Comparison of ENCODE assay signal across 30 mouse cellular contexts in genomic region chr19:3467574-3467973, GRCm38 (mm10). TPM values are rescaled to one million over a fixed set of nuclear protein-coding genes. Genes with fewer than 3 reads are reported as not detected.
"Had no signal": no experiment of that assay in that cellular context is flagged by ENCODE, and none has a peak within 500 bp of the region (broad histone marks: within the 10 kb centered on the region; RNA-seq: fewer than 3 reads in every experiment).

No protein-coding gene starts in this region.

- H3K27me3 ChIP-seq: heart, embryonic 12.5 days; hindbrain, embryonic 12.5 days; intestine, embryonic 15.5 days; limb, embryonic 13.5 days; limb, embryonic 15.5 days; liver, embryonic 12.5 days had no signal

- H3K9me3 ChIP-seq: heart, embryonic 10.5 days; heart, embryonic 12.5 days; hindbrain, embryonic 10.5 days; hindbrain, embryonic 12.5 days; intestine, embryonic 15.5 days; limb, embryonic 13.5 days; limb, embryonic 15.5 days; liver, embryonic 12.5 days had no signal

- ATAC-seq: hindbrain, embryonic 16.5 days; inflammation-experienced regulatory T-cells, adult 6 months; intestine, embryonic 15.5 days; intestine, postnatal 0 days; liver, embryonic 12.5 days had no signal

- H3K27ac ChIP-seq: heart, embryonic 10.5 days; hindbrain, embryonic 10.5 days; hindbrain, embryonic 12.5 days; hindbrain, embryonic 14.5 days; intestine, embryonic 15.5 days; limb, embryonic 13.5 days; limb, embryonic 15.5 days; liver, embryonic 12.5 days; liver, embryonic 14.5 days had no signal

- H3K4me3 ChIP-seq: heart, embryonic 10.5 days; heart, embryonic 12.5 days; hindbrain, embryonic 10.5 days; hindbrain, embryonic 12.5 days; intestine, embryonic 15.5 days; limb, embryonic 13.5 days; limb, embryonic 15.5 days; liver, embryonic 12.5 days had no signal

- H3K4me1 ChIP-seq: heart, embryonic 10.5 days; heart, embryonic 12.5 days; hindbrain, embryonic 10.5 days; hindbrain, embryonic 12.5 days; intestine, embryonic 15.5 days; limb, embryonic 13.5 days; limb, embryonic 15.5 days; liver, embryonic 12.5 days had no signal

- H3K9ac ChIP-seq: heart, embryonic 12.5 days; hindbrain, embryonic 12.5 days; hindbrain, embryonic 14.5 days; intestine, embryonic 15.5 days; limb, embryonic 13.5 days; limb, embryonic 15.5 days; liver, embryonic 12.5 days; liver, embryonic 14.5 days had no signal

- H3K4me2 ChIP-seq: heart, embryonic 12.5 days; hindbrain, embryonic 12.5 days; hindbrain, embryonic 14.5 days; intestine, embryonic 15.5 days; limb, embryonic 13.5 days; limb, embryonic 15.5 days; liver, embryonic 12.5 days had no signal

- DNase-seq: gastrocnemius, postnatal 14 days; gastrocnemius, postnatal 36 days; heart, adult 18-20 months; heart, postnatal 10 days; heart, postnatal 4 days; kidney, adult 18-20 months; kidney, adult 8-10 months; kidney, postnatal 10 days; kidney, postnatal 36 days; layer of hippocampus, postnatal 36 days; left cerebral cortex, postnatal 4 days had no signal

RNA-seq across cellular contexts. Expression of gene Gal, which starts 53.2 kb away (rescaled TPM):
- total RNA-seq: heart, adult 18-20 months; heart, adult 8-10 months; heart, postnatal 10 days; heart, postnatal 25 days; left cerebral cortex, adult 18-20 months had no signal
- polyA plus RNA-seq: kidney, embryonic 14.5 days; liver, adult 2 months; liver, embryonic 16.5 days had no signal
